Mouse (Mus musculus): ENCODE measurements around the gene Birc3. TPM values are rescaled to one million over a fixed set of nuclear protein-coding genes. Genes with fewer than 3 reads are reported as not detected.
"Not testable (repeated sequence)": the region's sequence is repeated elsewhere in the genome, so short reads cannot be mapped to it uniquely, and the experiment has no call there.

Birc3 gene
- polyA plus RNA-seq (2016; fragmentation: Nextera tagmentation; extraction: Ambion mirVana) = 4.7 and 5.3 TPM in 2 replicates

GRCm38 (mm10) chr9:7872775-7873439 lies at the start of gene Birc3:
Birc3 (minus strand) TSS chr9:7873186.
- Histone ChIP-seq H3K36me3 (no peaks in the 10 kb centered on the region), H3K9me3 (replicated peaks) (no peaks in the 10 kb centered on the region), H3K4me3 (peak within 1 kb of the TSS; percentile 43), H3K9ac (peak within 1 kb of the TSS; percentile 57), H3K27me3 (no peaks in the 10 kb centered on the region), H3K4me2 (replicated peaks) (peak within 1 kb of the TSS; percentile 78), H3K4me1 (peaks cover 8% of the 10 kb centered on the region; the same call in 1 of the 2 replicates), H3K27ac (peak within 1 kb of the TSS; percentile 62; the same call in 1 of the 2 replicates)
- 7% methylated on average over 26 of the region's 26 CpGs for WGBS
- peak; percentile 85 for ATAC-seq (ENCODE audit: low FRiP score)

DNA sequence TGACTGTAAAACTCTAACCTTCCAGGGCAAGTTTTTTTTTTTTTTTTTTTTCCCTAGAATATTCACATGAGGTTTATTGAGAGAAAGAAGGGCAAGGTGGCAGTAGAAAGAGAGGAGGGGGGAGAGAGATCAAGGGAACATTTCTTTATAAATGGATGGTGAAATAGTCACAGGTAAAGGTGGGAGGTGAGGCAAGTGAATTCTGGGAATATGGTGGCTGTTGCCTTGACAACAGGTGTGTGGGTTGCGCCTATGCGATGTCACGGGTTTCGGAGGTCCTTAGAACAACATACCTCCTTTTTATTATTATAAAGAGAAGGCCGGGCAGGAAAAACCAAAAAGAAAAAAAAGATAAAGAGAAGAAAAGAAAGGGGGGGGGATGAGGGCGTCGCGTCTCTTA lies 41.9 kb upstream of the Birc3 start:
- no peak overlapping the region for H3K9ac ChIP-seq
- H3K4me2 ChIP-seq (replicated peaks) = peak overlapping the region; percentile 46
- H3K36me3 ChIP-seq = no peaks in the 10 kb centered on the region
- peak; percentile 32 for ATAC-seq (ENCODE audit: low FRiP score)
- no peaks in the 10 kb centered on the region for H3K4me1 ChIP-seq
- H3K9me3 ChIP-seq (replicated peaks) = no peaks in the 10 kb centered on the region
- H3K27me3 ChIP-seq = no peaks in the 10 kb centered on the region
- no peak overlapping the region for H3K4me3 ChIP-seq
- H3K27ac ChIP-seq = no peak overlapping the region
- 62% methylated on average over 8 of the region's 8 CpGs for WGBS

DNA sequence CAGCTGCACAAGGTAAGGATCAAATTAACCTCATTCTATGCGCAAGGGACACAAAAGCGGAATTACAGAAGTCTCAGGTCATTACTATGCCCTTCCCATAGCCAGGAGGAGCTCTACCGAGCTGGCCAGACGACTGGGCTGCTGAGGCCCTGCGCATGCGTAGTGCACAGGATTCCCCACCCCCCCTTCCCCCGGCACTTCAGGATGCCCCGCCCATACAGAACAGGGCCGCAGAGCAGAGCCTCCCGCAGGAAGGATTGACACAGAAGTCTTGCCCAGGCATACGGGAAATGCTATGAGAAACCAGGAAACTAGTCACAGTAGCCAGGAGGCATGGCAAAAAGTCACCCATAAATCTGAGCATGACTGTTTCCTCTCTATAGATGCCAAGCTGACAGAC lies 41.5 kb upstream of the Birc3 start:
- H3K36me3 ChIP-seq = no peaks in the 10 kb centered on the region
- ATAC-seq (ENCODE audit: low FRiP score) = peak; percentile 97
- H3K4me2 ChIP-seq (replicated peaks) = peak overlapping the region; percentile 46
- H3K4me3 ChIP-seq = peak overlapping the region; percentile 18
- H3K4me1 ChIP-seq = no peaks in the 10 kb centered on the region
- H3K27me3 ChIP-seq = no peaks in the 10 kb centered on the region
- H3K27ac ChIP-seq = no peak overlapping the region
- no peak overlapping the region for H3K9ac ChIP-seq
- H3K9me3 ChIP-seq (replicated peaks) = no peaks in the 10 kb centered on the region
- 7% methylated on average over 11 of the region's 11 CpGs for WGBS

DNA sequence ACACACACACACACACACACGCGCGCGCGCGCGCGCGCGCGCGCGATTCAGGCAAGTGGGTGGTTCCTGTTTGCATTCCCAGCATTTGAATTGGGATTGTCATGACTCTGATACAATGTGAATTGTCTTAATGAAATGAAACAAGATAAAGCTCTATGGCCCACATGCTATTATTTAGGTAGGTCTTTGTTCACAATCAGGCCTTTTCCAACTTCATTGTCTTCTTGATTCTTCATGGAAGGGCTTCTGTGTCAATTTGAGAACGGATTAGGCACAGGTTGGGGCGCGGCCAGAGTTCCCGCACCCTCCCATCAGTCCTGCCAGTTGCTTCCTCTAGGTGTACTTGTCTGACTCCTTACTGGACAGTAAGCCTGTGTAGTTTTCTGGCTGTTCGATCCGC lies 41.0 kb upstream of the Birc3 start:
- ATAC-seq (ENCODE audit: low FRiP score) = peak; percentile 70
- WGBS = 45% methylated on average over 19 of the region's 19 CpGs
- H3K4me2 ChIP-seq (replicated peaks) = peak overlapping the region; percentile 46
- H3K4me3 ChIP-seq = peak overlapping the region; percentile 18
- H3K36me3 ChIP-seq = no peaks in the 10 kb centered on the region
- H3K9ac ChIP-seq = no peak overlapping the region
- no peaks in the 10 kb centered on the region for H3K4me1 ChIP-seq
- no peak overlapping the region for H3K27ac ChIP-seq
- no peaks in the 10 kb centered on the region for H3K9me3 ChIP-seq (replicated peaks)
- H3K27me3 ChIP-seq = no peaks in the 10 kb centered on the region

DNA sequence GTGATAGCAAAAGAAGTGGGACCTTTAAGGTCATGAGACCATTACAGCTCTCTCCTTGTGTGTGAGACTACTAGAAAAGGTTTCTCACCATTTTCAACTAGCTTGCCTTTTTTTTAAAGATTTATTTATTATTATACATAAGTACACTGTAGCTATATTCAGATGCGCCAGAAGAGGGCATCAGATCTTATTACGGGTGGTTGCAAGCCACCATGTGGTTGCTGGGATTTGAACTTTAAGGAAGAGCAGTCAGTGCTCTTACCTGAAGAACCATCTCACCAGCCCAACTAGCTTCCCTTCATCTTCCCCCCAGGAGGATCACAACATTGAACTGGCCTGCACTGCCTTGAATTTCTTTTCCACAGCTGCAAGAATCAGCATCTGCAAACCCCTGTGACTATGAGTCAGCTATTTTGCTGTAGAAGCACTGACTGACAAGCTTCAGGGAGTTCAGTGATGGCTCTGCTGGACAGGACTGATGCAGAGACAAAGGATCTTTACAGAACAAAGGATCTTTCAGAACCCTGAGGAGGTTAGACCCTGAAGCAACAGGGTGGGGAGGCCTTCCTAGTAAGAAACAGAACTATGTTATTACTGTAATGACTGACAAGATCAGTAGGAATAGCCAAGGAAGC lies 34.5 kb upstream of the Birc3 start:
- WGBS = 89% methylated on average over 2 of the region's 2 CpGs
- no peak overlapping the region for H3K9ac ChIP-seq
- H3K4me1 ChIP-seq = no peaks in the 10 kb centered on the region
- no peaks in the 10 kb centered on the region for H3K27me3 ChIP-seq
- H3K36me3 ChIP-seq = no peaks in the 10 kb centered on the region
- 0 out of 2 replicates have a peak, but pooled peaks cover 2% of the 10 kb centered on the region for H3K9me3 ChIP-seq (replicated peaks)
- no peak overlapping the region for H3K4me3 ChIP-seq
- no peak overlapping the region for H3K27ac ChIP-seq
- no peak overlapping the region for H3K4me2 ChIP-seq (replicated peaks)
- no peak for ATAC-seq (ENCODE audit: low FRiP score)

DNA sequence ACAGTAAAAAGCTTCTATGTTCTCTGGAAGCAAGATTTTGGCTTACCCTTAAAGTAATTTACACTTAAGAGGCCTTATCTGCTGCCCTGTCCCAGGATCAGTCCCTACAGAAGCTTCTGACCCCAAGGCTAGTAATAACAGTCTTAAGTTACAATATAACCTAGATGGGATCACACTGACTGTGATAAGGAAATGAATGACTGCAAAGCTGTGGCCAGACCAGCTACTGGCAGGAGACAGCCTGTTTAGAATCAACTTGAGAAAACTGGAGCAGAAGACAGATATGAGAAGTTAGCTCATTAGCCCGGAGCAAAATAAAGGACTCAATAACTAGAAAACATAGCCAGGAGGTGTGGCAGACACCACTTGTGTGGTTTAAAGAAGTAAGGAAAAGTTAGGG lies 33.6 kb upstream of the Birc3 start:
- no peak overlapping the region for H3K27ac ChIP-seq
- H3K36me3 ChIP-seq = no peaks in the 10 kb centered on the region
- H3K9me3 ChIP-seq (replicated peaks) = 0 out of 2 replicates have a peak, but pooled peaks cover 2% of the 10 kb centered on the region
- no peak overlapping the region for H3K4me2 ChIP-seq (replicated peaks)
- no peaks in the 10 kb centered on the region for H3K27me3 ChIP-seq
- H3K4me3 ChIP-seq = no peak overlapping the region
- no peaks in the 10 kb centered on the region for H3K4me1 ChIP-seq
- WGBS = 79% methylated on average over 1 of the region's 1 CpGs
- no peak for ATAC-seq (ENCODE audit: low FRiP score)
- H3K9ac ChIP-seq = no peak overlapping the region

DNA sequence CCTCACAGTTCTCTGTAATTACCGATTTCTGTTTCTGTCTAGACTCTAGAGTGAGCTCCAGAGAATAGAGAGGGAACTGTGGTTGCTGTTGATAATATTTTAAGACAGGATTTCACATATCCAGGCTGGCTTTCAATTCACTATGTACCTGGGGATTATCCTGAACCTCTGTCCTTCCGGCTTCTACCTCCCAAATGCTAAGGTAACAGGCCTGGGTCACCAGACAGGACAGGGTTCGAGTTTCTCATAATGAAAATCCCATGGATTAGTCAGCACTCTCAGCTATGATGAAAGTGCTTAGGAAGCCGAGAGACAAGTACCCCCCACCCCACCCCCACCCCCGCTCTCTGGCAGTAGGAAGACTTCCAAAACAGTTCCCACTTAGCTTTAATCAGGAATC lies 30.8 kb upstream of the Birc3 start:
- no peak overlapping the region for H3K9ac ChIP-seq
- no peaks in the 10 kb centered on the region for H3K4me1 ChIP-seq
- ATAC-seq (ENCODE audit: low FRiP score) = no peak
- WGBS = 59% methylated on average over 5 of the region's 5 CpGs
- H3K36me3 ChIP-seq = no peaks in the 10 kb centered on the region
- H3K27me3 ChIP-seq = no peaks in the 10 kb centered on the region
- no peak overlapping the region for H3K4me3 ChIP-seq
- no peak overlapping the region for H3K27ac ChIP-seq
- H3K4me2 ChIP-seq (replicated peaks) = no peak overlapping the region
- 0 out of 2 replicates have a peak, but pooled peaks cover 2% of the 10 kb centered on the region for H3K9me3 ChIP-seq (replicated peaks)

DNA sequence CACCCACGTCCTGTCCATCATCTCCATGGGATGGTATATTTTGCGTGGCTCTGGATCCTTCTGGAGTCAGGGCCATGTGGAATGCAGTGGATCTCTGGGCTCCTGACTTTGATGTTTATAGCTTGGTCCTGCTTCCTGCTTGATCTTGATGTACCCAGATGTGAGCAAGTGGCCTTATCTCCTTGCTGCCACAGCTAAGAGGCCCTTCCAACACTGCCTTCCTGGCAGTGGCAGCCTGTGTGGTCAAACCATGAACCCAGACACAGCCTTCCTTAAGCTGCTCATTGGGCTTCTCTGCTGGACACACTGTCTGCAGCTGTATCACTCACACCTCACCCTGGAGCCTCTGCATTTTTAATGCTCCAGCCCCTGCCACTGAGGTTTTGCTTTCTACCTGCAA lies 30.3 kb upstream of the Birc3 start:
- no peak overlapping the region for H3K4me2 ChIP-seq (replicated peaks)
- no peaks in the 10 kb centered on the region for H3K36me3 ChIP-seq
- WGBS = 74% methylated on average over 2 of the region's 2 CpGs
- 0 out of 2 replicates have a peak, but pooled peaks cover under 1% of the 10 kb centered on the region for H3K9me3 ChIP-seq (replicated peaks)
- no peak overlapping the region for H3K9ac ChIP-seq
- no peak for ATAC-seq (ENCODE audit: low FRiP score)
- H3K27me3 ChIP-seq = no peaks in the 10 kb centered on the region
- H3K4me3 ChIP-seq = no peak overlapping the region
- no peaks in the 10 kb centered on the region for H3K4me1 ChIP-seq
- no peak overlapping the region for H3K27ac ChIP-seq

DNA sequence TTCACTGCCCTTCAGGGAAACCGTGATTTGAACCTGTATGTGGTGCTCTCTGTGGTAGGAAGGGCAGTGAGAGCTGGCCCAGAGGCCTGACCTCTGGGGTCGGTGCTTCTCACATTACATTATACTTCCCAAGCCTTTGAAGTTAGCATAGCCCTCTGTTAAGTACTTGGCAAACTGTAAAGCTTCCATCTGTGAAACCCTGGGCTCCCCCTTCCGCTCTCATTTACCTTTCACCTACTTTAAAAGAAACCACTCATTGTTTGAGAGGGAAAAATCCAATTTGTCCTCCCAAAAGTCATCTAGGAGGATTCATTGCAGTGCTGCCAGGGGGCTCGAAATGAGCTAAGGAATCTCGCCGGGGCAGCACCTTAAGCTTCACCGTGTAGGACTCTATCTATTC lies 29.3 kb upstream of the Birc3 start:
- H3K4me2 ChIP-seq (replicated peaks) = no peak overlapping the region
- ATAC-seq (ENCODE audit: low FRiP score) = no peak
- WGBS = 55% methylated on average over 7 of the region's 7 CpGs
- H3K4me3 ChIP-seq = no peak overlapping the region
- no peaks in the 10 kb centered on the region for H3K27me3 ChIP-seq
- no peak overlapping the region for H3K9ac ChIP-seq
- H3K36me3 ChIP-seq = no peaks in the 10 kb centered on the region
- no peaks in the 10 kb centered on the region for H3K4me1 ChIP-seq
- no peaks in the 10 kb centered on the region for H3K9me3 ChIP-seq (replicated peaks)
- H3K27ac ChIP-seq = 0 out of 2 replicates have a peak overlapping the region, but pooled peaks have one; percentile 17

DNA sequence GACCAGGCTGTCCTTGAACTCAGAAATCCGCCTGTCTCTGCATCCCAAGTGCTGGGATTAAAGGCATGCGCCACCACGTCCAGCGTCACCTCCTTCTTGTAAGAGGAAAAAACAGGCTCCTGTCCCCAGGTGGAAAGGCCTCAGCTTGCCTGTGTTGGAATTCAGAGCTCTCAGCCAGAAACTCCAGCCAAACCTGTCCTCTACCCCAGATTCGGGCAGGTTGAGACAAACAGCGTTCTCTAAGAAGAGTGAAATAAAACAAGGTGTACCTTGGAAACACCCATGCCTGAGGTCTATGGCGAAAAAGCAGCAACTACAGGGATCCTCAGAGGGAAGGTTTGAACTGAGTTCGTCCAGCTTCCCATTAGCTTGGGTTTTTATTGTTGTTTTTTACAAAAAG lies 28.0 kb upstream of the Birc3 start:
- Histone ChIP-seq H3K9ac (no peak overlapping the region), H3K4me1 (no peaks in the 10 kb centered on the region), H3K9me3 (replicated peaks) (no peaks in the 10 kb centered on the region), H3K27me3 (no peaks in the 10 kb centered on the region), H3K4me2 (replicated peaks) (no peak overlapping the region), H3K4me3 (no peak overlapping the region), H3K36me3 (no peaks in the 10 kb centered on the region), H3K27ac (no peak overlapping the region)
- no peak for ATAC-seq (ENCODE audit: low FRiP score)
- WGBS = 90% methylated on average over 8 of the region's 8 CpGs

DNA sequence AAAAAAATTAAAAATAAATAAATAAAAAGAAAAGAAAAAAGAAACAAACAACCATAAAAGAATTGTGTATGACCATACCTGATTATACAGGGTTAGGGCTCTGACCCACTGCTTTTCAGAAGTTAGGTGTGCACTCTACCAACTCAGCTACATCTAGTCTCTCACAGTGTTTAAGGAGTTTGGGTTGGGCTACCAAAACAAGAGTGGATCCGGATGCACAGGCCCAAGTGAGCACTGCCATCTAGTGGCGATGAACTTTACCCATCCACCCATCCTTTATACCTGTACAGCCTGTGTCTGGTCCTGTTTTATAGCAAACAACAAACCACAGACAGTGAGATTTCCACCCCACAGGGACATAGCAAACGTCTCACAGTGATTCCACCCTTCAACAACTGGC lies 24.5 kb upstream of the Birc3 start:
- 3% methylated on average over 3 of the region's 3 CpGs for WGBS
- peak; percentile 54 for ATAC-seq (ENCODE audit: low FRiP score)
- Histone ChIP-seq H3K9ac (no peak overlapping the region), H3K4me3 (no peak overlapping the region), H3K36me3 (no peaks in the 10 kb centered on the region), H3K4me2 (replicated peaks) (no peak overlapping the region), H3K4me1 (no peaks in the 10 kb centered on the region), H3K9me3 (replicated peaks) (no peaks in the 10 kb centered on the region), H3K27me3 (no peaks in the 10 kb centered on the region), H3K27ac (no peak overlapping the region)

GRCm38 (mm10) chr9:7891796-7892195 lies 18.8 kb upstream of the Birc3 start:
- not testable (repeated sequence) for H3K27ac ChIP-seq; H3K36me3 ChIP-seq; H3K27me3 ChIP-seq; H3K4me3 ChIP-seq; H3K9me3 ChIP-seq (replicated peaks); ATAC-seq (ENCODE audit: low FRiP score); H3K4me2 ChIP-seq (replicated peaks); H3K4me1 ChIP-seq; H3K9ac ChIP-seq
- 100% methylated on average over 1 of the region's 1 CpGs for WGBS

GRCm38 (mm10) chr9:7891177-7891576 lies 18.2 kb upstream of the Birc3 start:
- Histone ChIP-seq H3K9ac (no peak overlapping the region), H3K4me2 (replicated peaks) (no peak overlapping the region), H3K4me3 (no peak overlapping the region), H3K27me3 (no peaks in the 10 kb centered on the region), H3K36me3 (no peaks in the 10 kb centered on the region), H3K4me1 (no peaks in the 10 kb centered on the region), H3K27ac (no peak overlapping the region), H3K9me3 (replicated peaks) (no peaks in the 10 kb centered on the region)
- no peak for ATAC-seq (ENCODE audit: low FRiP score)
- WGBS = 78% methylated on average over 1 of the region's 1 CpGs
